In genomic region chr7:143180761-143181160, GRCm38 (mm10) we compare ENCODE assay signal across 7 mouse cellular contexts.
DNase-seq lines count a peak whose midpoint lies in the region; ATAC-seq lines count a peak whose summit lies in the region.

No protein-coding gene starts in this region.

- peaks cover 50% of the 10 kb centered on the region for H3K4me1 ChIP-seq in heart, embryonic 13.5 days
- H3K4me1 ChIP-seq in kidney, embryonic 15.5 days: peaks cover 14% of the 10 kb centered on the region

- H3K9me3 ChIP-seq in heart, embryonic 13.5 days: no peaks in the 10 kb centered on the region
- no peaks in the 10 kb centered on the region for H3K9me3 ChIP-seq in kidney, embryonic 15.5 days (replicated peaks)

- DNase-seq in right cerebral cortex, postnatal 25 days: peak; percentile 14
- no peak for DNase-seq in right cerebral cortex, postnatal 36 days (ENCODE audit: low spot score in 2 of 2)
- peak; percentile 55 for DNase-seq in c-Kit-positive CD71-negative TER-119-negative erythroid progenitor cells, embryonic 14.5 days (ENCODE audit: low read depth)
- DNase-seq in embryo, embryonic 11 days: no peak

- no peaks in the 10 kb centered on the region for H3K27me3 ChIP-seq in heart, embryonic 13.5 days (replicated peaks)
- H3K27me3 ChIP-seq in kidney, embryonic 15.5 days: no peaks in the 10 kb centered on the region

- H3K9ac ChIP-seq in heart, embryonic 13.5 days: no peak overlapping the region
- H3K9ac ChIP-seq in kidney, embryonic 15.5 days: no peak overlapping the region

- peak overlapping the region; percentile 76 for H3K27ac ChIP-seq in heart, embryonic 13.5 days (replicated peaks)
- H3K27ac ChIP-seq in kidney, embryonic 15.5 days: 0 out of 2 replicates have a peak overlapping the region, but pooled peaks have one; percentile 18

- peak; percentile 35; the same call in 1 of the 2 replicates for ATAC-seq in heart, embryonic 13.5 days (ENCODE audit: extremely low read depth, insufficient number of reproducible peaks, low FRiP score, low TSS enrichment)
- ATAC-seq in kidney, embryonic 15.5 days (replicated peaks; ENCODE audit: low FRiP score): peak; percentile 64
- peak; percentile 88 for ATAC-seq in megakaryocyte, adult 5-6 weeks (ENCODE audit: poor library complexity, severe bottlenecking)

- peaks cover 17% of the 10 kb centered on the region for H3K36me3 ChIP-seq in heart, embryonic 13.5 days
- no peaks in the 10 kb centered on the region for H3K36me3 ChIP-seq in kidney, embryonic 15.5 days

- 25% methylated on average over 3 of the region's 3 CpGs for WGBS in heart, embryonic 13.5 days
- WGBS in kidney, embryonic 15.5 days: 32% methylated on average over 3 of the region's 3 CpGs

- no peak overlapping the region for H3K4me2 ChIP-seq in heart, embryonic 13.5 days
- H3K4me2 ChIP-seq in kidney, embryonic 15.5 days: no peak overlapping the region

- H3K4me3 ChIP-seq in heart, embryonic 13.5 days: no peak overlapping the region
- no peak overlapping the region for H3K4me3 ChIP-seq in kidney, embryonic 15.5 days (replicated peaks)

Comparison
In these comparisons a context has a peak if more than half of its experiments do, and no peak if none do; other contexts are left out.
1. DNase-seq: peak in right cerebral cortex, postnatal 25 days (single experiment) and c-Kit-positive CD71-negative TER-119-negative erythroid progenitor cells, embryonic 14.5 days (single experiment); none in right cerebral cortex, postnatal 36 days (0 of 2) and embryo, embryonic 11 days (single experiment).
2. ATAC-seq: peak in every context shown above with its lines; median percentile 88 in megakaryocyte, adult 5-6 weeks; 64 in kidney, embryonic 15.5 days; 35 in heart, embryonic 13.5 days.